Mouse (Mus musculus) olfactory bulb, adult 2 months (tissue): ENCODE results near the gene Ksr1.

Experiments used
- CTCF ChIP-seq: fragments of 200-500 bp; IDR thresholded peaks from 2 replicates; pipeline ENCODE4 v1.5.1; 2012; ENCODE audit warnings: low read depth, mild to moderate bottlenecking, low read length, moderate library complexity; ENCODE audit not compliant: insufficient read depth
- POLR2A ChIP-seq: fragments of 200-500 bp; IDR thresholded peaks from 2 replicates; pipeline ENCODE4 v1.6.1; 2012; ENCODE audit warnings: mild to moderate bottlenecking, low read depth, low read length, moderate library complexity; ENCODE audit not compliant: insufficient read depth

- TF ChIP-seq POLR2A (no peak), CTCF (no peak)
Measured at GRCm38 (mm10) chr11:79149295-79149694, 3.1 kb upstream of the Ksr1 start.
